Mouse (Mus musculus) B cell, adult 2 months (primary cell): ENCODE measurements around the gene Ankrd1.
A peak's percentile ranks its signal among the peaks of the same experiment; 100 is the strongest.

Experiments used
- DNase-seq, 2 experiments: peaks; one replicate each; pipeline ENCODE4 v3.0.0; 2022

The Ankrd1 gene

DNA sequence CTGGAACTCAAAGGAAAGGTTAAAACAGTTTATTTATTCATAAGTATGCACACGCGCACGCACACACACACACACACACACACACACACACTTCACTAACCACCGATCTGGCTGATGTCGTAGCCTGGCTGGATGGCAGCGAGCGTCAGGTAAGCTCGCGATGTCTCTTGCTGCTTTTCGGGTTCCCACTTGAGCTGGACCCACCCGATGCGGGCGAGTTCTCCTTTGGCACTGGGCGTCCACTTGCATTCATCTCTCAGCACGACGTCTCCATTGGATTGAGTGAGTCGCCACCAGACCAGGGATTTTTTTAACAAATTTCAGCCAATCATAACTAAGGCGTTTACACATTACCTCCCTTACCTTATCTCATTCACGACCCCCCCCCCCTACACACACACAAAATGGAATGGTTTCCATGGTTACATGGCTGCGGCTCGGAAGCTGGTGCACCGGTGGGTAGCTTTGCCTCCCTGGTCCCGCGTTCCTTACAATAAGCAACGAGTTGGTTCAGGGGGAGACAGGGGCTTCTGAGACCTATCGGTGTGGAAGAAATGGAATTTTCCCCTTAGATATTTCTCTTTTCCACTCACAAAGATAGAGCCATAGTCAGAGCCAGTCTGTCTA, 10.5 kb downstream of the Ankrd1 start:
- DNase-seq, result no peak

DNA sequence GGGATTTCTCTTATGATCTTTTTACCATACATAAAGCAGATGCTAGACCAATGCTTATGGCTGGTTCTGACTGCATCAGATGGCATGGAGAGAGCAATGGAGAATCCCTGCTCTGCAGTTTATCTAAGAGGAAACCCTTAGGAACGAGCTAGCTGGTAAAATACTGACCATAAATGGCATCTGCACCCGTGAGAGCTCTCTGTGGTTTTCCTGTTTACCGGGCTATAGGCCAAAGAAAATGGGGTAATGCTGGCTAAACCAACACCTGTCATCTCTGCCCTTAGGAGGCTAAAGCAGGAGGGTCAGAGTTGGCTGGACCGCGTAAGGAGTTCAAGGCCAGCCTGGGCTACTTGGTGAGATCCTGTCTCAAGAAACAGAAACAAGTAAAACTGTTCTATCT, 16.0 kb downstream of the Ankrd1 start:
- no peak for DNase-seq

DNA sequence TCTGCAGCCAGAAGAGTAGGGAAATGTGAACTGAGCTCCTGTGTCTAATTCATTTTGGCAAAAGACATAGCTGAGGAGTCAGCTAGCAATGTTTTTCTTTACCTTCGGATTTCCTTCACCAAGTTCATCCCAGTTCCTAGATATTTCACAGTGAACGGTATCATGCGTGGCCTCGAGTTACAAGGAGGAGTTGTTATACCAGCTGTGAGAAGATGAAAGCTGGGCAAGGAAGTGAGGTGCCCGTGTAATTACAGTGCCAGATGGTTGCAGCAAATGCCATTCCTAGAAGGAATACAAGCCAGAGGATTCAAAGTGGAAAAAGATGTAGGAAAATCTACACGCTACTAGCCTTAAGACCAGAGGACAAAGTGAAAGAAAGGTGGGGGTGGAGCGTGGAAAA, 21.0 kb downstream of the Ankrd1 start:
- no peak for DNase-seq

DNA sequence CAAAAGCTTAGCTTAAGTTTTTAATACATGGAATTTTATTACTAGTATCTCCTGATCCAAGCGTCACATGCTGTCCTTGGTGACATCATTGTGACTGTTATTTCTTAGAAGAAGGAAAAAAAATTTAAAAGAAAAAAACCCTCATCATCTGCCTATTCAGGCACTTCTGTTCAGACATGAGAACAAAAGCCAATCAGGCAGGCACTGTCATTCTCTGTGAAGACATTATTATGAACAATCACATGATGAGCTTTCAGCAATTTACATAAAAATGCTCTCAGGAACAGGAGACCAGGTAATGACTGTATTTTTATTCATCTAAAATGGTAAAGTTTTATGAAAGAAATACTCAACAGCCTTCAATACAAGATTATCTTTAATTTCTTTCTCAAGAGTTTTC, 21.6 kb downstream of the Ankrd1 start:
- DNase-seq, result no peak

DNA sequence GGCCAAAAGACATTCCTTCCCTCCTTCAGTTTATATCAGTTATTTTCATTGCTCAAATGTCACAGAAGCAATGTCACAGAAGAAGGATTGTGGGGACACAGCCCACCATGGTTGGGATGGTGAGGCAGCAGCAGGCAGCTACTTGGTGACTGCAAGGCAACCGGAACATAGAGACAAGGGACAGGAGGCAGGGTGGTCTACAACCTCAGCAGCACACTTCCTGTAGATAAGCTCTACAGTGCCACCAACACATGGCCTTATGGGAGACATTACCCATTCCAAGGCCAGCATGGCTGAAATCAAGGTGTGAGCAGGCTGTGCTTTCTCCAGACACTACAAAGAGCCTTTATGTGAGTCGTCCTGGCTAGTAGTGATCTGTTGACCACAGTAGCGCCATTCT, 22.7 kb downstream of the Ankrd1 start:
- DNase-seq, result no peak

DNA sequence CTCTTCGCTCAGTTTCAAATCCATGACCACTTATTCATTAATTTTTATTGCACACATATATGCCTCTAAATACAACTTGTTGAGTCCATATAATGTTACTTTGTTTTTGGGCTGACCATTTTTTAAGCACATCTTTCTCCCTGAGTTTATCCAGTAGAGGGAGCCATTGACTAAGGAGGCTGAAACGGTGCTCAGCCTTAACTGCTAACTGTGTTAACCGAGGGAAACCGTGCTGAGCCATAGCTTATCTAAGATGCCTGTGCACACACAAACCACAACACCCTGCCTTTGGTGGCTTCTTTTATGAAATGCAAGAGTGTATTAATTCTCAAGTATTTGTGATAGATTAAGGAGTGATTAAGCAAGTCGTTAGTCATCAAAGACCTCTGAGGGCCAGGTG, 29.1 kb downstream of the Ankrd1 start:
- peak; percentile 3 to 7 for DNase-seq

DNA sequence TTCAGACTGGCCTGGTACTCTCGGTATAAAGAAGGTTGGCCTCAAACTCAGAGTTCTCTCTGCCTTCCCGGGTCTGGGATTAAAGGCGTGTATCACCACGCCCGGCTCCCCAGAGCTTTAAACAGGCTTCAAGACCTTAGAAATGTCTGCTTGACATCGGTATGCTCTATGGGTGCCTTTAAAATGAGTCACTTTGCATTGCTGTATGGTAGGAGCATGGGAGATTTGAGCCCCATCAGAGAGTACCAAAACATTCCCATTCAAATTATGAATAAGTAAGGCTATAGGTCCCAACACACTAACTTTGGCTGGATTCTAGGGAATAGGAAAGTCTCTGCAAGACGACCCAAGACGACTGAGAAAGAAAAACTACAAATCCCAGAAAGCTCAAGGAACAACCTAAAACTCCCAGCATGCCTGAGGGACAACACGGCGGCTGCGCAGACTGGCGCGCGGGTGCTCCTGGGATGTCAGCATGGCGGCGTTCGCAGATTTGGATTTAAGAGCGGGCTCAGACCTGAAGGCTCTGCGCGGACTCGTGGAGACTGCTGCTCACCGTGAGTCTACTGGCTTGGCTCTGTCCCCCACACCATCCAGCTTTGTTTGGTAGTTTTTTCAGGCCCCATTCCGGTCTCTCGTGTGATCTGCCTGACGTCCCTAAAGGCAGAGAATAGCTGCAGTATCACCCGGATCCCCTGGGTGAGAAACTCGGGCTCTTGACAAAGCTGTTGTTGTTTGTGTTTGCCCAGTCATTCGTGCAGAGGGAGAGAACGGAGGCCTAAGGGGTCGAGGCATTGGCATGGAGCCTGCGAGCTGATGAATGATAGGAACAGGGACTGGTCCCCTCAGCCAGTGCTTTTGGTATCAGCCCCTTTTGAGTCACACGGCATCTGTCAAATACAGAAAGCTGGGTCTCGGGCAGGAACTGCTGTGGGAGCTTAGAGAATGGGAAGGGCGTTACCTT, 36.4 kb downstream of the Ankrd1 start, which contains the start of gene Rpp30:
TSS of gene Rpp30 (plus strand) at position 455 of the 964 bp plus-strand sequence.
- peak; percentile 80 to 83 for DNase-seq

DNA sequence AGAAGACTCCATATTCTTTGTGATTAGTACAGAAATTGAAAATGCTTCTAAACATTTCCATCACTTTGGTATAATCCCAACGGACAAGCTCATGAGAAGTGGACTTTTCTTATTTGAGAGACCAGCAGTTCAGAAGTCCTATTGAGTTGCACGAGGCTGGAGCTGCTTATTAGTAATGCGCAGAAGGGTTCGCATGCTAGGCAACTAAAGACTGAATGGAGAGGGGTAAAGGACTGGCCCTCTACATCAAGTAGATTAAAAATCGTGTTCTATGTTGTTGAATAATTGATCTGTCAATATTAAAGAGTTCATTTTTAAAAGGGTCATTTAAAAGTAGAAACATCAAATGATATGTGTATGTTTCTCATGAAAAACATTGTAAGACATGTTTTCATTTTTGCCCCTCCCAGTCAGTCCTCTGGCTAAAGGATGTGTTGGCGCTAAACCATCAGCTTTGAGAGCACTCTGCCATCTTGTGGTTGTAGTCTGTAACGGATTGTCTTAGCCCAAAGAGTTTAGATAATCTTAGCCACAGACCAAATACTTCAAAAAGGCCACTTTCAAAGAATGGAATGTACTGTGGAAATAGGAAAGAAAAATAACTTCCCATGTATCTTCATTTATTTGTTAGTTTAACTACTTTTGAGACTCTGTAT, 37.2 kb downstream of the Ankrd1 start:
- peak; percentile 36 to 53 for DNase-seq

DNA sequence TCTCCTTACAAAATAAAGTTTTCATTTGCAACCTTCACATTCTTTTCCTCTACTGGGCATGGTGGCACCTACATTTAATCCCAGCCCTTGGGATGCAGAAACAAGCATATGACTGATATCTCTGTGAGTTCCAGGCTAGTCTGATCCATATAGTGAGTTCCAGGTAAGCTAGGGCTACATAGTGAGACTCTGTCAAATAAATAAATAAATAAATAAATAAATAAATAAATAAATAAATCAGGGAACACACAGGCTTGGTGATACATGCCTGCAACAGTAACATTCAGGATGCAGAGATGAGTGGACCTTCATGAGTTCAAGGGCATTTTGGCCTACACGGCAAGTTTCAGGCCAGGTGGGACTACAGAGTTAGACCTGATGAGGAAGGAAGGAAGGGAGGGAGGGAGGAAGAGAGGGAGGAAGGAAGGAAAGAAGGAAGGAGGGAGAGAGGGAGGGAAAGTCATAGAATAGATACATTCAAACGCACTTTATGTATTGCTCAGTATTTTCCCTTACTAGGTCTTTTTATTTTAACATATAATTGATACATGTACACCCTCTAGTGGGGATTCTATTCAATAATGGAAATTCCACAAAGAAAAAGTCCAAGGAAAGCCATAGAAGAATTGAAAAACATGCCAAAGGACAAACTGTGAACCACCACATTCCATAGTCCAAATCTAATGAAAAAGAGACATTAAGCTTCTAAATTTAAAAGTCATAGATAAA, 56.9 kb downstream of the Ankrd1 start:
- DNase-seq, result no peak
